ENCODE assay signal across 7 mouse cellular contexts in genomic region chr6:34709289-34709688, GRCm38 (mm10).
DNase-seq lines count a peak whose midpoint lies in the region; ATAC-seq lines count a peak whose summit lies in the region.

No protein-coding gene starts in this region.

- H3K4me3 ChIP-seq in intestine, embryonic 15.5 days (replicated peaks), result peak overlapping the region; percentile 29
- H3K4me3 ChIP-seq in megakaryocyte, embryonic 14.5 days (replicated peaks), result peak overlapping the region; percentile 69
- peak overlapping the region; percentile 38 for H3K4me3 ChIP-seq in stomach, embryonic 15.5 days (replicated peaks)

- H3K36me3 ChIP-seq in intestine, embryonic 15.5 days, result peaks cover 8% of the 10 kb centered on the region; the same call in 1 of the 2 replicates
- no peaks in the 10 kb centered on the region for H3K36me3 ChIP-seq in megakaryocyte, embryonic 14.5 days (replicated peaks; ENCODE audit: low read length)
- peaks cover 7% of the 10 kb centered on the region; the same call in 1 of the 2 replicates for H3K36me3 ChIP-seq in stomach, embryonic 15.5 days

- WGBS in intestine, embryonic 15.5 days, result 5% methylated on average over 11 of the region's 11 CpGs
- 5% methylated on average over 11 of the region's 11 CpGs for WGBS in stomach, embryonic 15.5 days

- no peaks in the 10 kb centered on the region for H3K9me3 ChIP-seq in intestine, embryonic 15.5 days
- peaks cover 21% of the 10 kb centered on the region for H3K9me3 ChIP-seq in megakaryocyte, embryonic 14.5 days
- H3K9me3 ChIP-seq in stomach, embryonic 15.5 days, result peaks cover 4% of the 10 kb centered on the region; the same call in 1 of the 2 replicates

- ATAC-seq in intestine, embryonic 15.5 days, result peak; percentile 77
- ATAC-seq in stomach, embryonic 15.5 days (ENCODE audit: insufficient read depth, low FRiP score, low read depth), result peak; percentile 80

- peak overlapping the region; percentile 60 for H3K4me2 ChIP-seq in intestine, embryonic 15.5 days (replicated peaks)
- H3K4me2 ChIP-seq in stomach, embryonic 15.5 days, result peak overlapping the region; percentile 59

- H3K27me3 ChIP-seq in intestine, embryonic 15.5 days (replicated peaks), result no peaks in the 10 kb centered on the region
- H3K27me3 ChIP-seq in megakaryocyte, embryonic 14.5 days (replicated peaks), result peaks cover 41% of the 10 kb centered on the region
- H3K27me3 ChIP-seq in stomach, embryonic 15.5 days (replicated peaks), result no peaks in the 10 kb centered on the region

- intact Hi-C loops in left cerebral cortex, postnatal 14 days (cut with DNase I), result no loop called here

- H3K4me1 ChIP-seq in intestine, embryonic 15.5 days (replicated peaks), result peaks cover 27% of the 10 kb centered on the region
- peaks cover 12% of the 10 kb centered on the region; the same call in 1 of the 2 replicates for H3K4me1 ChIP-seq in megakaryocyte, embryonic 14.5 days
- peaks cover 26% of the 10 kb centered on the region for H3K4me1 ChIP-seq in stomach, embryonic 15.5 days

- peak; percentile 76 for DNase-seq in adrenal gland, postnatal 10 days
- DNase-seq in cerebellum, postnatal 36 days, result peak; percentile 56 to 67
- DNase-seq in gastrocnemius, postnatal 25 days, result peak; percentile 54
- peak; percentile 25 to 39 for DNase-seq in left cerebral cortex, postnatal 14 days (ENCODE audit: low spot score in 2 of 2)

- peak overlapping the region; percentile 18 for H3K9ac ChIP-seq in intestine, embryonic 15.5 days
- H3K9ac ChIP-seq in stomach, embryonic 15.5 days, result peak overlapping the region; percentile 34

- peak overlapping the region; percentile 49 for H3K27ac ChIP-seq in intestine, embryonic 15.5 days
- peak overlapping the region; percentile 53 for H3K27ac ChIP-seq in stomach, embryonic 15.5 days

Comparison
In these comparisons a context has a peak if more than half of its experiments do, and no peak if none do; other contexts are left out.
1. Peak in every context shown above with its lines: DNase-seq, ATAC-seq, H3K4me3 ChIP-seq and H3K27ac ChIP-seq.